Mouse (Mus musculus) left cerebral cortex, adult 2 months (tissue): Measurements from ENCODE around the gene Draxin. TPM values are rescaled to one million over a fixed set of nuclear protein-coding genes. Genes with fewer than 3 reads are reported as not detected.

Experiments used
- DNase-seq, 2 experiments: peaks; one replicate each; pipeline ENCODE4 v3.0.0; 2021 to 2022; ENCODE audit warnings: low spot score in 2 of 2, mixed read lengths in 1 of 2; ENCODE audit errors: extremely low spot score in 1 of 2
- H3K27ac ChIP-seq: fragments of 200-600 bp; 2 replicates; pipeline ENCODE4 v1.8.1; 2022
- H3K4me3 ChIP-seq: fragments of 200-600 bp; 2 replicates; pipeline ENCODE4 v1.8.1; 2022
- CTCF ChIP-seq: fragments of 200-600 bp; IDR thresholded peaks from 2 replicates; pipeline ENCODE4 v1.8.1; 2022; ENCODE audit warnings: antibody characterized with exemption, mild to moderate bottlenecking, moderate library complexity
- intact Hi-C: fragments of 180-260 bp; cut with DNase I; formaldehyde crosslinking; loops from one replicate; pipeline ENCODE4 v1.15.1; 2025
- total RNA-seq, 2 experiments: library from RNA; stranded (reverse); gene quantifications; 2 replicates each; pipeline ENCODE4 v1.2.3; 2021

The Draxin gene
- total RNA-seq, 2 experiments from 2014 or later: 0.20 to 0.30 TPM

DNA sequence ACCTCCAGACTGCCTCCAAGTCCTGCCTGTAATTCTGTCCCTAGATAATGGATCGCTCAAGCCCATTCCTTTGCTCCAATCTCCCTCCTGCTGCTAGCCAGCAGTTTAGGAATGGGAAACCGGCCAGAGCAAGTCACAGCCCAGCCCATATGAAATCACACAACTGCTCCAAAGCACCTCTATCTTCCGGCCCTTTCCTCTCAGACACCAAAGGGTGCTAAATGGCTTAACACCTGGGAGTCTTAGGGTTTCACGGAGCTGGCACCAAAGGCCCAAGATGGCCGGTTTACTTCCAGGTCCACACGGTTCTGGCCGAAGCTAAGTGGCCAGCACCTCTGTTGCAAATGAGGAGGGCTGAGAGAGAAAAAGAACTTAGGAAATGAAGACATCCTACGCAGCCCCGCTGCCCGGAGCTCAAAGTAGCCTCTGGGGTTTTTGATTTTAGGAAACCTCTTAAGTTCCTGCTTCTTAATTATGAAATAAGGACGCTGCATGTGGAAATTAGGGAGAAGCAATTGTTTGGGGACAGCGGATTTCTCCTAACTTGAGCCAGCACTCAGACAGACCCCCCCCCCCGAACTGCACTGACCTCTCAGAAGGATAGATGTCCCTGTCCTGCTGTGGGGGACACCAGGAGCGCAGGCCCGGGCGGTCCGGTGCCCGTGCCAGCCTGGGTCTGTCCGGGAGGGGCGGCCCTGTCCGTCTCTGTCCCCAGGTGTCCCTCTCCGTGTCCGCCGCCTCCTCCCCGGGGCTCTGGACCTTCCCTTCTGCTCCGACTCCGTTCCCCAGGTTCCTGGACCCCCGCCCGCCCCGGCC, 43.2 kb downstream of the Draxin start:
- intact Hi-C loops: no loop called here
- no peak for TF ChIP-seq CTCF
- peak overlapping the region; percentile 65 for H3K4me3 ChIP-seq
- DNase-seq: no peak
- peak overlapping the region; percentile 77 for H3K27ac ChIP-seq

DNA sequence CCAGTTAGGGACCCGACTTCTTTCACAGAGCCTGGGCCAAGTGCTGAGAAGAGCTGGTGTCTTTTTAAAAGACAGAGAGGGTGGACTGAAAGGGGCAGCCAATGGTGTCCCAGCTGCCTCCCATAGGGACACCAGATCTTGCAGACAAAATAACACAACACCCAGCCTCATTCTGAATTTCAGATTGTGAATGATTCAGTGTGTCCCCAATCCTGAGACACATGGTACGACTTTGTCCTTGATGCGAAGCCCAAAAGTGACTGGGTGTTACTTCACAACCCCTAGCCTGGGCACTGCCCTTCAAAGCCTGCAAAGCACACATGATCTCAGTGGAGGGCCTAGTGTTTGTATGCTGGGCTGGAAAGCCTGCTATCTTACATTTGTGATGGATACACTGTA, 44.6 kb downstream of the Draxin start:
- Histone ChIP-seq H3K27ac (no peak overlapping the region), H3K4me3 (no peak overlapping the region)
- TF ChIP-seq CTCF: no peak
- DNase-seq: no peak
- intact Hi-C loops: no loop called here

DNA sequence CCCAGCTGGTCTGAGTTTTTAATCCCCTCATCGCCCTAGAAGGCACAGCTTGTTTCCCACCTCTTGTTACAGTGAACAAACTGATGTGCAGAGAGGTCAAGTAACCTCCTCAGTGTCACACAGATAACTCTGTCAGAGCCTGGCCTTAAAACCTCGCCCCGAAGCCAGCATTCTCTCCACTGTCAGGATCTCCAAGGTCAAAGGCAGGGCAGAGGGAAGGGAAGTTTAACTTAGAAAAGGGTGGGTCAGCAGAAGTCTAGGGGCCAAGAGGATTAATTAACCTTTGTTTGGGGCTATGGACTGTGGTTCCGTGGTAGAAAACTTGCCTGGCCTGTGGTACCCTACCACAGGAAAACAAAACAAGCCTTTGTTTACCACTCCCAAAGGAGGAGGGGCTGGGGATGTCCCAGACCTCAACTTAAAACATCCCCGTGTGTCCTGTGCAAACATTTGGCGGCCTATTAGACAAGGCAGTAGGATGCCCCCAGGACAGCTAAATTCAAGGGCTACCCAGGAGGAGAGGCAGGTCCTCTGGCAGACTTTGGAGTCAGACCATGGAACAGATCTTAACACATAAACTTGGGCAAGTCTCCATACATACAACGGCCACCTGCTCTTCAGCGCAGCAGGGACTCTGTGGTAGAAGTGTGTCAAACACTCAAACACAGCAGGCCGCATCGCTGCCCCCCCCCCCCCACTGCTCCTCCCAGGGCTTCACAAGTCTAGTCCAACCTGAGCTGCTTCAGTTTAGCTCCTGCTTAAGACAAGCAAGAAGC, 45.2 kb downstream of the Draxin start:
- Histone ChIP-seq H3K4me3 (no peak overlapping the region), H3K27ac (no peak overlapping the region)
- intact Hi-C loops: no loop called here
- no peak for DNase-seq
- TF ChIP-seq CTCF: no peak

DNA sequence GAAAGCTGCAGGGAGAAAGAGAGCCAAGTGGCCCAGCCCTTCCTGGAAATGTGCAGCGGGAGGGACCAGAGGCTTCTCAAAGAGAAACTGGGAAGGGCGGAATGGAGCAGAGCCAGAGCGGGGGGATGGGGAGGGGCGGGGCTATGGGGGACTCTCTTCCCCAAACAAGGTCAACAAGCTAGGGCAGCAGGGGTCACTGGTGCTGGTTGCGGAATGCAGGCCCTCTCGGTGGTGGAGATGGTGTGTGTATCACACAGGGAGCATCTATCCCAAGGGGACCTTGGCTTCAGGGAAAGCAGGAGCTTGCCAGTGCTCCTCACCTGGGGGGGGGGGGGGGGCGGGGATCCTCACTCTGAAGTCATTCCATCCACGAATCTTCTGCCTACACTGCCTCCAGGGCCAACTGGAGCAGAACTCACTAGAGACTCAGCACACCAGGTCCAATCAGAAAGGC, 46.2 kb downstream of the Draxin start:
- intact Hi-C loops: no loop called here
- Histone ChIP-seq H3K4me3 (no peak overlapping the region), H3K27ac (no peak overlapping the region)
- no peak for TF ChIP-seq CTCF
- DNase-seq: no peak

DNA sequence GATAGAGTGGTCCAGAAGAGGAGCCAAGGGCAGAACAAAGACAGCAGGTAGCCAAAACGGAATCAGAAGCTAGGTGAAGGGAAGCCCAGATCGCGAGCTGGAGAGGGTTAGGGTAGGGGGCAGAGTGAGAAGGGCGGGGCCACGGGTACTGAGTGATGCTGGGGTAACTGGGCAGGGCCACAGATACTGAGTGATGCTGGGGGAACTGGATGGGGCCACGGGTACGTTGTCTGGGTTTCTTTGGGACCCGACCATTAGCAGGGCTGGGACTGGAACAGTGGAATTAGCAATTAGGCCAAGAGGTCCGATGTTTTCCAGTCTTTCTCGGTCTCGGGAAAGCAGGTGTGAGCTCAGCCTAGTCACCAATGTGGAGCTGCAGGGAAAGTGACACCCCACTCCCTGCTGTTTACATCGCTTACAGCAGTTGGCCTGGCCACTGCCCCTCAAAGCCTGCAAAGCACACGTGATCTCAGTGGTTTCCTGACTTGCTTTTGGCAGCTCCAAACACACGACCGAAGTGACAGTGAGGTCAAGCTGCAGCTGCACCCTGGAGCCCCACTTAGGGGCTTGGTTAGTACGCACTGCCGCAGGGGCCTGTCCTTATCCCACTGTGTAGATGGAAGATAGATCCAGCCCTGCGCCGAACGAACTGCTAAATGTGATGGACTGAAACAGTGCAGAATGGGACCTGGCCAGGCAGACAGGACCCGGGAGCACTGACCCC, 47.2 kb downstream of the Draxin start:
- H3K4me3 ChIP-seq: no peak overlapping the region
- intact Hi-C loops: no loop called here
- DNase-seq: no peak
- no peak overlapping the region for H3K27ac ChIP-seq
- TF ChIP-seq CTCF: no peak

DNA sequence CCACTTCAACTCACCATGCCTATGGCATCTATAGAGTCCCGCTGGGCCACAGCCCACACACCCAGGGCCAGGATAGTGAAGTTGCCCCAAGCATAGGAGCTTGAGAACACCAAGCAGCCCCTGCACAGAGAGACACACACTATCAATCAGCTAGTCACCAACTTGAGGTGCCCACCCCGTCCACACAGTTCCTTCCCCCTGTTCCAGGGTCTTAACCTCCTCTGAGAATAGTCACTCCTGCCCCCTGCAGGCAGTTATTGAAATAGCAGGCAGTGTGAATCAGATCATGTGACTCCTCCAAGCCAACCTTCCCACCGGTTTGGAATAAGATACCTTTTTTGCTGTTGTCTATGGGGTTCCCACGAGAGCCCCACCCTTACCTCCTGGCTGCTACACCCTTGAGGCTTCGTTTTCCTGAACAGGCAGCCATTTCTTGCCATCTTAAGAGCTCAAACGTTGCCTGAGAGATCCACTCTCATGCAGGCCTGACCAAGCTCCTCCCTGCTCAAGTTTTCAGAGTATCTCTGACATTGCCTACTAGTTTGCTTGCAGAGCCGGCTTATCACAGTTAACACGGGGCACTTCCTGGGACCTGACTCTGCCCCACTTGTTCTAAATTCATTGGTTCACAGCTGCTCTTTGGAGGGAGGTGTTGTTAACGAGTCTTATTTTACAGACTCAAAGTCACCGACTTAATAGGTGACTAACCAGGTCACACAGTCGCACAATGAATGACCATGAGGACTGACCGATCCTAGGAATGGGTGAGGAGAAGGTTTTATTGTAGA, 48.0 kb downstream of the Draxin start:
- TF ChIP-seq CTCF: peak; percentile 76
- Histone ChIP-seq H3K4me3 (no peak overlapping the region), H3K27ac (no peak overlapping the region)
- DNase-seq: peak in 1 of 2 experiments; percentile 43
- intact Hi-C loops: no loop called here

DNA sequence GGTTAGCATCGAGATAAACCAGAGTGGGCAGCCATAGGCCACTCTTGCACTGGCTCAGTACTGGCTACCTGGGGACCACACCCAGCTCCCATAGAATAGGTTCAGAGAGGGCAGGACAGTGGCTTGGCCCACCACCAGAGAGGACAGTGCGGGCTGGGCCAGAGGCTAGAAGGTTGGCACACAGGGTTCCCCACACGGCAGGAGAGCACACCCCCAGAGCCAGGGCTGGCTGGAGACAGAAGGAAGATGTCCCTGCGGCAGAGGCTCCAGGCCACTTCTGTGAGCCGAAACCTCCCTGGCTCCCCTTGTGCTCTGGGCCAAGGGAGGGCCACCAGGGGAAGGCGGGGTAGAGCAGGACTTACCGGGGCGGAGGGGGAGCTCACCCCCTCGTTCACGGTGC, 49.3 kb downstream of the Draxin start:
- TF ChIP-seq CTCF: no peak
- intact Hi-C loops: no loop called here

DNA sequence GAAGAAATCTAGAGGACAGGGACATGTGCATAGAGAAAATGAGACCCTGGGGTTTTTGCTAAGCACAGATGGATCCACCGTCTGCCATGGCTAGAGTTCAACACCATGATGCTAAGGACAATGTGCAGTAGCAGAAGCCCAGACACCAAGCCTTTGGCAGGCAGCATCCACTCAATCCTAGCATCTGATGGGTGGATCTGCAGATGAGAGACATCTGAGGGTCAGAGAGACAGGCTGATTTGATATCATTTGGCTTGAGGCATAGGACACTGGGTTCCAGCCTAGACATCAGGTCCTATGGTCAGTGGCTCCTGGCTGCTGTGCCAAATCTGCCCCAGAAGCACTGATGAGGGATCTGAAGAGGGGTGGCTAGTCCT, 49.9 kb downstream of the Draxin start:
- no peak for TF ChIP-seq CTCF
- intact Hi-C loops: no loop called here
- H3K27ac ChIP-seq: no peak overlapping the region
- H3K4me3 ChIP-seq: no peak overlapping the region
- no peak for DNase-seq

More for the DNA sequence above, 49.3 kb downstream of the Draxin start:
- DNase-seq: no peak
- H3K27ac ChIP-seq: no peak overlapping the region
- H3K4me3 ChIP-seq: no peak overlapping the region

DNA sequence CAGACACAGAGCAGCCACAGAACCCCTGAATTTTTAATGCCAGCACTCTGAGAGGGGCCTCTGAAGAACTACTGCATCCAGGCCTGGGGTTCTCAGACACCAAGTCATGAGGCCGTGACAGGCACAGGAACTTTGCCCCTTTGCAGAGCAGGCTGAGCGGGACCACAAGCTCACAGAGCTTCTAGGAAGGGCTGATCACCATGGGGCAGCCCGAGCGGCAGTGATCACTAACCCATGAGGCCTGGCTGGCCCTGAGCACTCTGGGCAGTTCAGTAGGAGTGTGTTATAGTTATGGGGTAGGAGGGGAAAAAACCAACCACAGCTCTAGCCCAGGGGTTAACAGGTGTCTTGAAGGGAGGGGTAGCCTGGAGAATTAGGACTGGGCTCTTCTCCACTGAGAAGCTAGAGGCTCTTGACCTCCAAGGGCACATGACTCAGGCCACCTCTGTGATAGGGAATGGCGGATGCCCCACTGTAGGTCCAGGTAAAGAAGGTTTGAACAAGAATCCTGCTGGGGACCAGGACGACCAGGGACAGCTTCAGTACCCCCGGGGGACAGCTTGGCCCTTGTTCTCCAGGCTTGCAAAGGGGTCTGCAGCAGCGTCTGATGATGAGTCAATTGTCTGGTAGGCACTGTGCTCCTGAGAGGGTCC, 50.4 kb downstream of the Draxin start:
- intact Hi-C loops: no loop called here
- Histone ChIP-seq H3K27ac (no peak overlapping the region), H3K4me3 (no peak overlapping the region)
- DNase-seq: no peak
- no peak for TF ChIP-seq CTCF

DNA sequence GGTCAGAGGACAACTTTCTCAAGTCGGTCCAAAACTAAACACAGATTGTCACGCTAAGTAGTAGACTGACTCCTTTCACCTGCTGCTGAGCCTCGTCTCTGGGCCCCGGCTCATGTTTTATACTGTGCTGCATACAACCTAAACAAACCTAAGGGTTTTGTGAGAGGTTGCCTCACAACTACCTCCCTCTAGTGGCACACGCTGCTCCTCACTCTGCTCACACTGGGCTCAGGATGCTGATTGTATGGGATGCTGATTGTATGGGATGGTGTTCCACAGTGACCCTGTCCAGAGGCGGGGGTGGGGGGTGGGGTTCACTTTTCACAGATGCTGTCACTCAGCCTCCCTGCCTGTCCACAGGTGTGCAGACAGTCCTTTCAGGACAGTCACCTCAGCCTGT, 51.3 kb downstream of the Draxin start:
- no peak overlapping the region for H3K27ac ChIP-seq
- intact Hi-C loops: no loop called here
- no peak for DNase-seq
- no peak overlapping the region for H3K4me3 ChIP-seq
- peak; percentile 34 for TF ChIP-seq CTCF

DNA sequence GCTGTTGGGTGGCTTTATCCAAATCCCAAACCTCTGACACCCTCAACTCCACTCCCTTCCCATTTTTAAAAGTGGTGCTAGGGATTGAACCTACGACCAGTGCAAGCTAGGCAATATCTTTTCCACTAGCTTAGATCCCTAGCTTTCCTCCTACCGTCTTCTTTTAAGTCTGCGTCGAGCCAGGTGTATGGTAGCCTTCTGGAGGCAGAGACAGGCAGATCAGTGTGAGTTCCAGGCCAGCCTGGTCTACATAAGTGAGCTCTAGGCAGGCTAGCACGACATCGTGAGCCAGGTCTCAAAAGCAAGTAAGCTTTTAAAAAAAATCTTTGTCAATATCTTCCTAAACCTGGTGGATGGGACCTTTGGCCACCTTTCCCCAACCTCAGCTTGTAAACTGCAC, 54.6 kb downstream of the Draxin start:
- DNase-seq: no peak
- no peak overlapping the region for H3K4me3 ChIP-seq
- intact Hi-C loops: no loop called here
- TF ChIP-seq CTCF: no peak
- no peak overlapping the region for H3K27ac ChIP-seq
